Mouse (Mus musculus) kidney, postnatal 0 days (tissue): ENCODE measurements around the gene Tor1aip2. TPM values are rescaled to one million over a fixed set of nuclear protein-coding genes. Genes with fewer than 3 reads are reported as not detected.

ENCODE experiments used
- ATAC-seq: fragments of 200-750 bp; cut with Nextera tagmentation; replicated peaks from 2 replicates; pipeline ENCODE4 v1.8.0; 2017; ENCODE audit warnings: low read depth, moderate number of reproducible peaks, moderate TSS enrichment, moderate library complexity; ENCODE audit not compliant: low FRiP score
- DNase-seq: peaks from one replicate; pipeline ENCODE4 v3.0.0-alpha.2; 2016; ENCODE audit warnings: low spot score
- H3K27ac ChIP-seq: fragments of 300-500 bp; sonication (generic); 2 replicates; pipeline ENCODE4 v1.5.1; 2014; ENCODE audit warnings: mild to moderate bottlenecking
- H3K27me3 ChIP-seq: fragments of 300-500 bp; sonication (generic); 2 replicates; pipeline ENCODE4 v1.6.1; 2014; ENCODE audit warnings: low read length, mixed read lengths; ENCODE audit not compliant: insufficient read depth
- H3K36me3 ChIP-seq: fragments of 300-500 bp; sonication (generic); 2 replicates; pipeline ENCODE4 v1.6.1; 2014; ENCODE audit warnings: low read length, mixed read lengths; ENCODE audit not compliant: insufficient read depth
- H3K4me1 ChIP-seq: fragments of 300-500 bp; sonication (generic); replicated peaks from 2 replicates; pipeline ENCODE4 v1.6.1; 2014; ENCODE audit warnings: antibody characterized with exemption, low read length, mixed read lengths; ENCODE audit not compliant: insufficient read depth
- H3K4me2 ChIP-seq: fragments of 300-500 bp; sonication (generic); 2 replicates; pipeline ENCODE4 v1.6.1; 2014; ENCODE audit warnings: mild to moderate bottlenecking, low read length, moderate library complexity, mixed read lengths
- H3K4me3 ChIP-seq: fragments of 300-500 bp; sonication (generic); replicated peaks from 2 replicates; pipeline ENCODE4 v1.5.1; 2014; ENCODE audit warnings: low read depth, low read length
- H3K9ac ChIP-seq: fragments of 300-500 bp; sonication (generic); 2 replicates; pipeline ENCODE4 v1.6.1; 2014; ENCODE audit warnings: low read depth, low read length
- H3K9me3 ChIP-seq: fragments of 300-500 bp; sonication (generic); replicated peaks from 2 replicates; pipeline ENCODE4 v1.6.1; 2016; ENCODE audit warnings: low read length, inconsistent platforms, mixed read lengths
- CTCF ChIP-seq: IDR thresholded peaks from 2 replicates; pipeline ENCODE4 v1.5.1; 2016; ENCODE audit warnings: antibody characterized with exemption, low read depth, mild to moderate bottlenecking, moderate library complexity
- WGBS: fragments of 180-500 bp; shearing (Covaris S2); extraction: QIAGEN DNeasy Blood & Tissue Kit; methylation state at CpG from one replicate; pipeline ENCODE4 v1.1.7; 2014; 5-methylcytosine and 5-hydroxymethylcytosine counted together
- polyA plus RNA-seq: library from polyadenylated mRNA; unstranded; fragments of >200 nt; fragmentation: Nextera tagmentation; extraction: Ambion mirVana; gene quantifications from 2 replicates; pipeline ENCODE4 v1.2.1, GENCODE M21; 2015

Tor1aip2 gene
- polyA plus RNA-seq, 1 experiment from 2014 or later, result 89.4 TPM

GRCm38 (mm10) chr1:156089561-156089960, 54.4 kb downstream of the Tor1aip2 start:
- Histone ChIP-seq H3K4me2 (no peak overlapping the region), H3K9ac (no peak overlapping the region), H3K4me1 (no peaks in the 10 kb centered on the region), H3K4me3 (no peak overlapping the region), H3K9me3 (no peaks in the 10 kb centered on the region), H3K36me3 (no peaks in the 10 kb centered on the region), H3K27ac (no peak overlapping the region), H3K27me3 (no peaks in the 10 kb centered on the region; the same call in 1 of the 2 replicates)
- peak; percentile 18; the same call in 1 of the 2 replicates for ATAC-seq
- TF ChIP-seq CTCF, result no peak
- 70% methylated on average over 8 of the region's 8 CpGs for WGBS
- DNase-seq, result no peak

- no peak for TF ChIP-seq CTCF
- no peaks in the 10 kb centered on the region; the same call in 1 of the 2 replicates for H3K27me3 ChIP-seq
- H3K4me1 ChIP-seq, result no peaks in the 10 kb centered on the region
- H3K27ac ChIP-seq, result no peak overlapping the region
- 50% methylated on average over 4 of the region's 4 CpGs for WGBS
- no peak overlapping the region for H3K4me3 ChIP-seq
- H3K9ac ChIP-seq, result no peak overlapping the region
- peak; percentile 68; the same call in 1 of the 2 replicates for ATAC-seq
- DNase-seq, result no peak
- H3K9me3 ChIP-seq, result no peaks in the 10 kb centered on the region
- H3K36me3 ChIP-seq, result no peaks in the 10 kb centered on the region
- no peak overlapping the region for H3K4me2 ChIP-seq
These were observed 54.8 kb downstream of the Tor1aip2 start for GRCm38 (mm10) chr1:156090042-156090441.

- no peaks in the 10 kb centered on the region for H3K9me3 ChIP-seq
- no peaks in the 10 kb centered on the region; the same call in 1 of the 2 replicates for H3K27me3 ChIP-seq
- no peak overlapping the region for H3K27ac ChIP-seq
- H3K36me3 ChIP-seq, result no peaks in the 10 kb centered on the region
- no peak overlapping the region for H3K4me2 ChIP-seq
- no peaks in the 10 kb centered on the region for H3K4me1 ChIP-seq
- no peak for TF ChIP-seq CTCF
- DNase-seq (no peak), ATAC-seq (no peak)
- WGBS, result 82% methylated on average over 4 of the region's 4 CpGs
- no peak overlapping the region for H3K9ac ChIP-seq
- no peak overlapping the region for H3K4me3 ChIP-seq
These were observed 56.6 kb downstream of the Tor1aip2 start for GRCm38 (mm10) chr1:156091811-156092210.

GRCm38 (mm10) chr1:156103763-156104162, 68.6 kb downstream of the Tor1aip2 start:
- Histone ChIP-seq H3K4me3 (no peak overlapping the region), H3K27ac (no peak overlapping the region), H3K9me3 (no peaks in the 10 kb centered on the region), H3K36me3 (no peaks in the 10 kb centered on the region), H3K27me3 (no peaks in the 10 kb centered on the region; the same call in 1 of the 2 replicates), H3K4me1 (peaks cover 3% of the 10 kb centered on the region; the same call in 1 of the 2 replicates), H3K9ac (no peak overlapping the region), H3K4me2 (no peak overlapping the region)
- DNase-seq (no peak), ATAC-seq (no peak)
- WGBS, result 84% methylated on average over 2 of the region's 2 CpGs
- no peak for TF ChIP-seq CTCF

- WGBS, result 61% methylated on average over 2 of the region's 2 CpGs
- Histone ChIP-seq H3K4me1 (peaks cover 5% of the 10 kb centered on the region; the same call in 1 of the 2 replicates), H3K27ac (no peak overlapping the region), H3K4me2 (no peak overlapping the region), H3K27me3 (no peaks in the 10 kb centered on the region; the same call in 1 of the 2 replicates), H3K36me3 (no peaks in the 10 kb centered on the region), H3K4me3 (no peak overlapping the region), H3K9me3 (no peaks in the 10 kb centered on the region), H3K9ac (no peak overlapping the region)
- TF ChIP-seq CTCF, result no peak
- no peak for ATAC-seq
- no peak for DNase-seq
These were observed 70.2 kb downstream of the Tor1aip2 start for GRCm38 (mm10) chr1:156105381-156105780.

- Histone ChIP-seq H3K9me3 (no peaks in the 10 kb centered on the region), H3K36me3 (no peaks in the 10 kb centered on the region), H3K4me2 (no peak overlapping the region), H3K4me1 (peaks cover 5% of the 10 kb centered on the region; the same call in 1 of the 2 replicates), H3K27me3 (no peaks in the 10 kb centered on the region; the same call in 1 of the 2 replicates), H3K27ac (no peak overlapping the region), H3K4me3 (no peak overlapping the region), H3K9ac (no peak overlapping the region)
- WGBS, result 88% methylated on average over 2 of the region's 2 CpGs
- TF ChIP-seq CTCF, result no peak
- no peak for ATAC-seq
- DNase-seq, result no peak
These were observed 72.2 kb downstream of the Tor1aip2 start for GRCm38 (mm10) chr1:156107424-156107823.

- Histone ChIP-seq H3K4me2 (peak overlapping the region; percentile 12; the same call in 1 of the 2 replicates), H3K9ac (no peak overlapping the region), H3K4me1 (peaks cover 5% of the 10 kb centered on the region; the same call in 1 of the 2 replicates), H3K9me3 (no peaks in the 10 kb centered on the region), H3K4me3 (no peak overlapping the region), H3K27me3 (peaks cover 2% of the 10 kb centered on the region; the same call in 1 of the 2 replicates), H3K27ac (no peak overlapping the region), H3K36me3 (no peaks in the 10 kb centered on the region)
- 2% methylated on average over 10 of the region's 10 CpGs for WGBS
- TF ChIP-seq CTCF, result no peak; the same call in 1 of the 2 replicates
- ATAC-seq, result no peak; the same call in 1 of the 2 replicates
- DNase-seq, result peak; percentile 89
These were observed 73.2 kb downstream of the Tor1aip2 start for GRCm38 (mm10) chr1:156108400-156108799.
